Mouse (Mus musculus) myocyte (in vitro differentiated cells): ENCODE measurements around the gene Mad1l1.
"Not testable (repeated sequence)": the region's sequence is repeated elsewhere in the genome, so short reads cannot be mapped to it uniquely, and the experiment has no call there.

ENCODE experiments used
- MYOG ChIP-seq, 3 experiments: IDR thresholded peaks; one replicate each; pipeline ENCODE4 v1.6.1; 2011; ENCODE audit warnings: control low read depth in 2 of 3, low read depth in 2 of 3, mild to moderate bottlenecking in 2 of 3; ENCODE audit not compliant: insufficient read length in 2 of 3, control insufficient read depth in 1 of 3, insufficient read depth in 1 of 3
- POLR2A ChIP-seq: IDR thresholded peaks from one replicate; pipeline ENCODE4 v1.6.1; 2011; ENCODE audit warnings: low read depth, mild to moderate bottlenecking, control low read depth, moderate library complexity; ENCODE audit not compliant: insufficient read length

- not testable (repeated sequence) for TF ChIP-seq POLR2A; MYOG (IDR thresholded peaks at IDR 0.05; ENCODE audit: control insufficient read depth in 1 of 3, insufficient read depth in 1 of 3, insufficient read length in 2 of 3, low read depth in 2 of 3)
Observed at GRCm38 (mm10) chr5:140368126-140368525, 46.8 kb upstream of the Mad1l1 start.
